Mouse (Mus musculus): ENCODE measurements around the gene Phf12.
A peak's percentile ranks its signal among the peaks of the same experiment; 100 is the strongest.

The Phf12 gene

GRCm38 (mm10) chr11:77970718-77971117, 11.8 kb upstream of the Phf12 start:
- DNase-seq (ENCODE audit: low read depth, low spot score) = no peak

- no peak for DNase-seq (ENCODE audit: low read depth, low spot score)
Measured at GRCm38 (mm10) chr11:77973520-77973919, 9.0 kb upstream of the Phf12 start.

GRCm38 (mm10) chr11:77974325-77974724, 8.2 kb upstream of the Phf12 start:
- DNase-seq (ENCODE audit: low read depth, low spot score) = no peak

- no peak for DNase-seq (ENCODE audit: low read depth, low spot score)
Measured at GRCm38 (mm10) chr11:77975873-77976272, 6.7 kb upstream of the Phf12 start.

- no peak for DNase-seq (ENCODE audit: low read depth, low spot score)
Measured at GRCm38 (mm10) chr11:77978161-77978560, 4.4 kb upstream of the Phf12 start.

- DNase-seq (ENCODE audit: low read depth, low spot score) = no peak
Measured at GRCm38 (mm10) chr11:77979221-77979809, 3.2 kb upstream of the Phf12 start.

GRCm38 (mm10) chr11:77980281-77981204, 2.0 kb upstream of the Phf12 start:
- peak; percentile 82 for DNase-seq (ENCODE audit: low read depth, low spot score)

GRCm38 (mm10) chr11:77981609-77982440, 729 bp upstream of the Phf12 start:
- DNase-seq (ENCODE audit: low read depth, low spot score) = peak; percentile 98

GRCm38 (mm10) chr11:77983191-77983936, 810 bp downstream of the Phf12 start:
- DNase-seq (ENCODE audit: low read depth, low spot score) = peak; percentile 58

- peak; percentile 53 for DNase-seq (ENCODE audit: low read depth, low spot score)
Measured at GRCm38 (mm10) chr11:77983937-77984835, 1.6 kb downstream of the Phf12 start.

GRCm38 (mm10) chr11:77984836-77985231, 2.3 kb downstream of the Phf12 start:
- no peak for DNase-seq (ENCODE audit: low read depth, low spot score)

- DNase-seq (ENCODE audit: low read depth, low spot score) = no peak
Measured at GRCm38 (mm10) chr11:77985541-77986065, 3.0 kb downstream of the Phf12 start.

GRCm38 (mm10) chr11:77989071-77989690, 6.6 kb downstream of the Phf12 start:
- DNase-seq (ENCODE audit: low read depth, low spot score) = no peak

- no peak for DNase-seq (ENCODE audit: low read depth, low spot score)
Measured at GRCm38 (mm10) chr11:77995556-77995955, 13.0 kb downstream of the Phf12 start.

GRCm38 (mm10) chr11:78006446-78006845, 23.9 kb downstream of the Phf12 start:
- no peak for DNase-seq (ENCODE audit: low read depth, low spot score)

- DNase-seq (ENCODE audit: low read depth, low spot score) = peak; percentile 85
Measured at GRCm38 (mm10) chr11:78019676-78020075, 37.1 kb downstream of the Phf12 start.

- peak; percentile 43 for DNase-seq (ENCODE audit: low read depth, low spot score)
Measured at GRCm38 (mm10) chr11:78023607-78024006, 41.1 kb downstream of the Phf12 start.

GRCm38 (mm10) chr11:78029240-78029639, 46.7 kb downstream of the Phf12 start:
- DNase-seq (ENCODE audit: low read depth, low spot score) = no peak

- no peak for DNase-seq (ENCODE audit: low read depth, low spot score)
Measured at GRCm38 (mm10) chr11:78030600-78030999, 48.0 kb downstream of the Phf12 start.

- DNase-seq (ENCODE audit: low read depth, low spot score) = no peak
Measured at GRCm38 (mm10) chr11:78031389-78031788, 48.8 kb downstream of the Phf12 start.

Data from mesoderm, embryonic 11.5 days (tissue).